ENCODE assay signal across 8 mouse cellular contexts in the genomic region with DNA sequence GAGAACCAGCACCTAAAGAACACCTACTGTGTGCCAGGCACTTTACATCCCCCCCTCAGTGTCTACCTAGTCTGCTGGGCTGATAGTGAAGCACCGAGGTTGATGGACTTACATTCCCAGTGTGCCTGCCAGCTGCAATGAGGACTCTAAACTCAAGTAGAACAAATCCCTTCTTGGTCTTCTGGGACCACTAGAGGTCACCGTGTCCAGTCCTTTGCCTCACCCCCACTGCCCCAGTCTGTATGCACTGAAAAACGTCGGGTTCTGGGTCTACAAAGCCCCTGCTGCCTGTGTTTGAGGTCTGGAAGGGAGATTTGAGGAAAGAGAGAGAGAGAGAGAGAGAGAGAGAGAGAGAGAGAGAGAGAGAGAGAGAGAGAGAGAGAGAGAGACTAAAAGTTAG. TPM values are rescaled to one million over a fixed set of nuclear protein-coding genes. Genes with fewer than 3 reads are reported as not detected.
DNase-seq lines count a peak whose midpoint lies in the region; ATAC-seq lines count a peak whose summit lies in the region.

No protein-coding gene starts in this region.

- no peaks in the 10 kb centered on the region for H3K27me3 ChIP-seq in lung, embryonic 15.5 days
- H3K27me3 ChIP-seq in forebrain, embryonic 10.5 days (ENCODE audit: poor library complexity, severe bottlenecking): no peaks in the 10 kb centered on the region
- H3K27me3 ChIP-seq in limb, embryonic 13.5 days: no peaks in the 10 kb centered on the region
- H3K27me3 ChIP-seq in stomach, embryonic 15.5 days (replicated peaks): no peaks in the 10 kb centered on the region

- peak; percentile 0; the same call in 1 of the 2 replicates for ATAC-seq in lung, embryonic 15.5 days (ENCODE audit: borderline replicate concordance, extremely low read depth, low FRiP score, low TSS enrichment)
- no peak for ATAC-seq in limb, embryonic 13.5 days (ENCODE audit: low FRiP score, low read depth)
- no peak for ATAC-seq in stomach, embryonic 15.5 days (ENCODE audit: insufficient read depth, low FRiP score, low read depth)

- WGBS in lung, embryonic 15.5 days: 3% methylated on average over 4 of the region's 4 CpGs
- WGBS in forebrain, embryonic 10.5 days: 4% methylated on average over 4 of the region's 4 CpGs
- 1% methylated on average over 4 of the region's 4 CpGs for WGBS in limb, embryonic 13.5 days
- 2% methylated on average over 4 of the region's 4 CpGs for WGBS in stomach, embryonic 15.5 days

- DNase-seq in lung, postnatal 4 days: no peak
- no peak for DNase-seq in forebrain, embryonic 10.5 days (ENCODE audit: extremely low spot score, low spot score)
- DNase-seq in urinary bladder, postnatal 14 days (ENCODE audit: low spot score): no peak
- DNase-seq in urinary bladder, postnatal 36 days (ENCODE audit: low spot score in 2 of 2): no peak
- no peak for DNase-seq in MN1 (ENCODE audit: low spot score)

- 0 out of 2 replicates have a peak overlapping the region, but pooled peaks have one; percentile 35 for H3K9ac ChIP-seq in lung, embryonic 15.5 days
- H3K9ac ChIP-seq in limb, embryonic 13.5 days: peak overlapping the region; percentile 67
- no peak overlapping the region; the same call in 1 of the 2 replicates for H3K9ac ChIP-seq in stomach, embryonic 15.5 days

- no peaks in the 10 kb centered on the region for H3K9me3 ChIP-seq in lung, embryonic 15.5 days
- H3K9me3 ChIP-seq in forebrain, embryonic 10.5 days: peaks cover 4% of the 10 kb centered on the region; the same call in 1 of the 2 replicates
- no peaks in the 10 kb centered on the region for H3K9me3 ChIP-seq in limb, embryonic 13.5 days
- no peaks in the 10 kb centered on the region for H3K9me3 ChIP-seq in stomach, embryonic 15.5 days

- peaks cover 17% of the 10 kb centered on the region for H3K36me3 ChIP-seq in lung, embryonic 15.5 days
- H3K36me3 ChIP-seq in forebrain, embryonic 10.5 days (replicated peaks): peaks cover 23% of the 10 kb centered on the region
- peaks cover 22% of the 10 kb centered on the region for H3K36me3 ChIP-seq in limb, embryonic 13.5 days
- H3K36me3 ChIP-seq in stomach, embryonic 15.5 days: peaks cover 19% of the 10 kb centered on the region

- H3K4me3 ChIP-seq in lung, embryonic 15.5 days: no peak overlapping the region
- H3K4me3 ChIP-seq in forebrain, embryonic 10.5 days: peak overlapping the region; percentile 53
- H3K4me3 ChIP-seq in limb, embryonic 13.5 days: peak overlapping the region; percentile 42; the same call in 1 of the 2 replicates
- H3K4me3 ChIP-seq in stomach, embryonic 15.5 days (replicated peaks): no peak overlapping the region

- H3K4me2 ChIP-seq in lung, embryonic 15.5 days: peak overlapping the region; percentile 65
- peak overlapping the region; percentile 87 for H3K4me2 ChIP-seq in limb, embryonic 13.5 days (replicated peaks)
- H3K4me2 ChIP-seq in stomach, embryonic 15.5 days: peak overlapping the region; percentile 57

- peak overlapping the region; percentile 92 for H3K27ac ChIP-seq in lung, embryonic 15.5 days
- peak overlapping the region; percentile 92 for H3K27ac ChIP-seq in forebrain, embryonic 10.5 days
- peak overlapping the region; percentile 94 for H3K27ac ChIP-seq in limb, embryonic 13.5 days
- peak overlapping the region; percentile 93 for H3K27ac ChIP-seq in stomach, embryonic 15.5 days

- H3K4me1 ChIP-seq in lung, embryonic 15.5 days: peaks cover 66% of the 10 kb centered on the region
- H3K4me1 ChIP-seq in forebrain, embryonic 10.5 days: peaks cover 77% of the 10 kb centered on the region
- peaks cover 73% of the 10 kb centered on the region for H3K4me1 ChIP-seq in limb, embryonic 13.5 days
- H3K4me1 ChIP-seq in stomach, embryonic 15.5 days: peaks cover 52% of the 10 kb centered on the region

RNA-seq across cellular contexts. Expression of gene Ssc5d, which starts 1.1 kb away (rescaled TPM):
- polyA plus RNA-seq in lung, embryonic 15.5 days (2015; fragmentation: Nextera tagmentation; extraction: Ambion mirVana): 1.6 and 2.2 TPM in 2 replicates
- polyA plus RNA-seq in forebrain, embryonic 10.5 days (2016; fragmentation: Nextera tagmentation; extraction: Ambion mirVana): 1.2 and 1.3 TPM in 2 replicates
- polyA plus RNA-seq in limb, embryonic 13.5 days (2015; fragmentation: Nextera tagmentation; extraction: Ambion mirVana): 6.4 and 8.1 TPM in 2 replicates
- polyA plus RNA-seq in stomach, embryonic 15.5 days (2015; fragmentation: Nextera tagmentation; extraction: Ambion mirVana): 2.1 and 3.5 TPM in 2 replicates

RNA-seq across cellular contexts. Expression of gene Nat14, which starts 2.7 kb away (rescaled TPM):
- 2.8 and 3.7 TPM in 2 replicates for polyA plus RNA-seq in lung, embryonic 15.5 days (2015; fragmentation: Nextera tagmentation; extraction: Ambion mirVana)
- 8.1 and 8.3 TPM in 2 replicates for polyA plus RNA-seq in forebrain, embryonic 10.5 days (2016; fragmentation: Nextera tagmentation; extraction: Ambion mirVana)
- polyA plus RNA-seq in limb, embryonic 13.5 days (2015; fragmentation: Nextera tagmentation; extraction: Ambion mirVana): 3.1 and 3.3 TPM in 2 replicates
- 4.3 and 4.5 TPM in 2 replicates for polyA plus RNA-seq in stomach, embryonic 15.5 days (2015; fragmentation: Nextera tagmentation; extraction: Ambion mirVana)

RNA-seq across cellular contexts. Expression of gene Zfp628, which starts 9.5 kb away (rescaled TPM):
- 3.2 and 3.4 TPM in 2 replicates for polyA plus RNA-seq in lung, embryonic 15.5 days (2015; fragmentation: Nextera tagmentation; extraction: Ambion mirVana)
- 4.1 and 4.2 TPM in 2 replicates for polyA plus RNA-seq in forebrain, embryonic 10.5 days (2016; fragmentation: Nextera tagmentation; extraction: Ambion mirVana)
- polyA plus RNA-seq in limb, embryonic 13.5 days (2015; fragmentation: Nextera tagmentation; extraction: Ambion mirVana): 4.2 and 4.3 TPM in 2 replicates
- polyA plus RNA-seq in stomach, embryonic 15.5 days (2015; fragmentation: Nextera tagmentation; extraction: Ambion mirVana): 3.3 TPM in 2 replicates

RNA-seq across cellular contexts. Expression of gene Gm36210, which starts 18.2 kb away (rescaled TPM):
- polyA plus RNA-seq in lung, embryonic 15.5 days (2015; fragmentation: Nextera tagmentation; extraction: Ambion mirVana): 0.16 TPM in 1 of 2 replicates, not detected in the other
- 0.12 and 0.22 TPM in 2 replicates for polyA plus RNA-seq in forebrain, embryonic 10.5 days (2016; fragmentation: Nextera tagmentation; extraction: Ambion mirVana)
- not detected in 2 replicates for polyA plus RNA-seq in limb, embryonic 13.5 days (2015; fragmentation: Nextera tagmentation; extraction: Ambion mirVana)
- not detected in 2 replicates for polyA plus RNA-seq in stomach, embryonic 15.5 days (2015; fragmentation: Nextera tagmentation; extraction: Ambion mirVana)

RNA-seq across cellular contexts. Expression of gene Sbk2, which starts 39.7 kb away (rescaled TPM):
- 0.39 and 1.2 TPM in 2 replicates for polyA plus RNA-seq in lung, embryonic 15.5 days (2015; fragmentation: Nextera tagmentation; extraction: Ambion mirVana)
- 0.11 TPM in 1 of 2 replicates, not detected in the other for polyA plus RNA-seq in forebrain, embryonic 10.5 days (2016; fragmentation: Nextera tagmentation; extraction: Ambion mirVana)
- polyA plus RNA-seq in limb, embryonic 13.5 days (2015; fragmentation: Nextera tagmentation; extraction: Ambion mirVana): 0.38 and 0.92 TPM in 2 replicates
- 0.22 and 0.30 TPM in 2 replicates for polyA plus RNA-seq in stomach, embryonic 15.5 days (2015; fragmentation: Nextera tagmentation; extraction: Ambion mirVana)

Comparison
In these comparisons a context has a peak if more than half of its experiments do, and no peak if none do; other contexts are left out.
1. H3K4me3 ChIP-seq: peak in forebrain, embryonic 10.5 days (single experiment) and limb, embryonic 13.5 days (single experiment); none in lung, embryonic 15.5 days (single experiment) and stomach, embryonic 15.5 days (single experiment).
2. Peak in every context shown above with its lines, with median percentiles within 50 percentile points of each other: H3K27ac ChIP-seq and H3K4me2 ChIP-seq.